Mouse (Mus musculus) layer of hippocampus, postnatal 14 days (tissue): ENCODE measurements at regions not wholly inside any gene's neighbourhood (a gene's known extent, or its start where the extent isn't known, plus 50 kb on each side); places are given as distances from the start of the nearest gene placed in this dataset.

Experiments
- microRNA-seq, 2 experiments: library from miRNA; unstranded; fragments of <30 nt; microRNA quantifications; one replicate each; pipeline ENCODE4 v1.2.0; 2021

Small RNA genes lying in the stretch of these regions (microRNA-seq; reads per million reads assigned to microRNA genes)
- gene Gm22234, result 0 reads per million in 2 experiments
- 0 reads per million in 2 experiments for gene Gm25297
